Mouse (Mus musculus) liver, embryonic 14.5 days (tissue): ENCODE measurements around the gene Slc27a2.

Experiments
- CTCF ChIP-seq: IDR thresholded peaks from 2 replicates; pipeline ENCODE4 v1.5.1; 2016; ENCODE audit warnings: antibody characterized with exemption, low read depth, control low read depth
- EP300 ChIP-seq: IDR thresholded peaks from 2 replicates; pipeline ENCODE4 v1.6.1; 2016; ENCODE audit warnings: antibody characterized with exemption, low read depth

DNA sequence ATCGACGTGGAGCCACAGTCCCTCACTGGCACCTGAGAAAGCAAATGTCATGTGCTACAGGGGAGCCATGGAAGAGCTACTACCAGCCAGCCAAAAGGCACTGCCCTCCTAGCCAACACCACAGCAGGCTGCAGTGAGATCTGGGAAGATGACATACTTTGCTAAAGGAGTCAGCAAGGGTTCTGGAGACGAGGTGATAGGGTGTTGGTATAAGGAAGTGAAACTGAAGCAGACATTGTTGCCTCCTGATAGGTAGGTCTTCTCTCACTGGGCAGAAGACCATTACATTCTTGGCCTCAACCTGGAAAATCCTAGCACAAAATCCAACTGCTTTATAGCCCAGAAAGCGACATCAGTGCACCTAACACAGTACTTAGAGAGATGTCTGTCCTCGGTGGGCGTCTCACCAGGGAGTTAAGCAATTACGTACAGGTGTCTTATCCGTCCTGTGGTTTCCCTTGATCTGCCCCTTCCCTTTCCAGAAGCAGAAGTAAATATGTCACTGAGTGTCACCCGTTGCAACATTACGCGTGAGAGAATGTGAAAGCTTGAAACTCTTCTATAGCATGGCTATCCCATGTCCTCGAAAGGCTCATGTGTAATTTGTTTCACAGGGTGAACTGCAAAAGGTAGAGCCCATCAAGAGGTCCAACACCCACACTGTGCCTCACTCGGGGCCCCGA, 49.9 kb downstream of the Slc27a2 start:
- no peak for TF ChIP-seq CTCF
- no peak for TF ChIP-seq EP300
